Comparison of ENCODE assay signal across 8 mouse cellular contexts in the genomic region with DNA sequence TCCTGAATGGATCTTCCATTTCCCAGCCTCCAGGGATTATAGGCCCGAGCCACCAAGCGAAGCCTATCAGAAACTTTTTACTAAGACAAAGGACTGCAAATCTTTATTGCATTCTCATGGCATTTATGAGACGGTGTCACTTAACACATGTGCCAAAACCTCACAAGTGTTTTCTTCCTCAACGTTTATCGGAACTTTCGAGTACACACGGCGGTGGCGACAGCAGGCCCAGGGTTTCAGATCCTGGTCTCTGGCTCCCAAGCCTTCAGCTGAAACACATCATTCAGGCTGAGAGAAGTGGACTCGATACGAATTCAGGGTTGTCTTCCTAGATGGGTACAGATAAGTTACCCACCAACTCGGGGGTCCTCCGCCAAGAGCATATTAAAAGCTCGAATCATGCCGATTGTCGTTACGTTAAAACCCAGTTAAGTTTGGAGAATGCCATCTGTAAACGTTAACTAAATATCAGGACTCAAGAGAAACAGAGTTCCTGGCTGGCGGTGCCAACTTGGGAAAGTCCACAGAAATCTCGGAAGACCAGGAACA. TPM values are rescaled to one million over a fixed set of nuclear protein-coding genes. Genes with fewer than 3 reads are reported as not detected.
DNase-seq lines count a peak whose midpoint lies in the region; ATAC-seq and TF ChIP-seq lines count a peak whose summit lies in the region.

No protein-coding gene starts in this region.

- H3K4me3 ChIP-seq in kidney, embryonic 15.5 days (replicated peaks): peak overlapping the region; percentile 98
- H3K4me3 ChIP-seq in forebrain, embryonic 16.5 days (replicated peaks; ENCODE audit: low read length): peak overlapping the region; percentile 99
- H3K4me3 ChIP-seq in liver, embryonic 14.5 days (ENCODE audit: insufficient read depth in 1 of 2, low read depth in 2 of 2, low read length in 2 of 2): peak overlapping the region; percentile 91 to 97

- no peak for TF ChIP-seq EP300 in liver, embryonic 14.5 days (IDR thresholded peaks at IDR 0.05; ENCODE audit: low read depth)

- ATAC-seq in kidney, embryonic 15.5 days (replicated peaks; ENCODE audit: low FRiP score): no peak
- 0 out of 2 replicates have a peak, but pooled peaks have one; percentile 9 for ATAC-seq in forebrain, embryonic 16.5 days
- 0 out of 2 replicates have a peak, but pooled peaks have one; percentile 13 for ATAC-seq in liver, embryonic 14.5 days (ENCODE audit: insufficient read depth)

- WGBS in kidney, embryonic 15.5 days: 3% methylated on average over 20 of the region's 20 CpGs
- WGBS in forebrain, embryonic 16.5 days: 6% methylated on average over 20 of the region's 20 CpGs
- 2% methylated on average over 20 of the region's 20 CpGs for WGBS in liver, embryonic 14.5 days (ENCODE audit: insufficient replicate concordance)

- H3K27ac ChIP-seq in kidney, embryonic 15.5 days: peak overlapping the region; percentile 80
- H3K27ac ChIP-seq in forebrain, embryonic 16.5 days (ENCODE audit: low read length): peak overlapping the region; percentile 67; the same call in 1 of the 2 replicates
- H3K27ac ChIP-seq in liver, embryonic 14.5 days: peak overlapping the region; percentile 29; the same call in 1 of the 2 replicates

- H3K27me3 ChIP-seq in kidney, embryonic 15.5 days: no peaks in the 10 kb centered on the region
- H3K27me3 ChIP-seq in forebrain, embryonic 16.5 days (replicated peaks; ENCODE audit: control insufficient read depth, insufficient read depth, low read length): no peaks in the 10 kb centered on the region; the same call in 1 of the 2 replicates
- H3K27me3 ChIP-seq in liver, embryonic 14.5 days (ENCODE audit: control insufficient read depth, insufficient read depth, low read length): no peaks in the 10 kb centered on the region
- no peaks in the 10 kb centered on the region for H3K27me3 ChIP-seq in splenic B cell, adult 2 months (ENCODE audit: control insufficient read depth, insufficient read depth, low read length, poor library complexity, severe bottlenecking)

- H3K9ac ChIP-seq in kidney, embryonic 15.5 days: peak overlapping the region; percentile 96
- peak overlapping the region; percentile 90 for H3K9ac ChIP-seq in forebrain, embryonic 16.5 days (replicated peaks; ENCODE audit: low read depth, low read length)
- H3K9ac ChIP-seq in liver, embryonic 14.5 days (replicated peaks): peak overlapping the region; percentile 94

- DNase-seq in kidney, postnatal 36 days: no peak
- DNase-seq in adipocyte (ENCODE audit: low spot score): peak; percentile 37
- DNase-seq in liver, embryonic 14.5 days (ENCODE audit: low read depth in 3 of 3, low spot score in 3 of 3): peak in 1 of 3 experiments; percentile 4
- peak; percentile 23 for DNase-seq in splenic B cell, adult 2 months (ENCODE audit: low read depth, low spot score)
- DNase-seq in urinary bladder, postnatal 14 days (ENCODE audit: low spot score): no peak
- no peak for DNase-seq in Muller cell, postnatal 12 days (ENCODE audit: inconsistent ontology term)

- TF ChIP-seq CTCF in liver, embryonic 14.5 days (IDR thresholded peaks at IDR 0.05; ENCODE audit: low read depth): no peak

- H3K4me1 ChIP-seq in kidney, embryonic 15.5 days: peaks cover 7% of the 10 kb centered on the region
- peaks cover 7% of the 10 kb centered on the region for H3K4me1 ChIP-seq in forebrain, embryonic 16.5 days (replicated peaks; ENCODE audit: control insufficient read depth, insufficient read depth, low read length)
- peaks cover 0 to 6% of the 10 kb centered on the region in 2 experiments; a peak in 1 of 4 replicates for H3K4me1 ChIP-seq in liver, embryonic 14.5 days (replicated peaks; ENCODE audit: control insufficient read depth in 2 of 2, insufficient read depth in 2 of 2, low read length in 1 of 2)

- H3K36me3 ChIP-seq in kidney, embryonic 15.5 days: peaks cover 33% of the 10 kb centered on the region
- H3K36me3 ChIP-seq in forebrain, embryonic 16.5 days (ENCODE audit: control insufficient read depth, insufficient read depth): peaks cover 7% of the 10 kb centered on the region; the same call in 1 of the 2 replicates
- peaks cover 21% of the 10 kb centered on the region for H3K36me3 ChIP-seq in liver, embryonic 14.5 days (replicated peaks; ENCODE audit: control insufficient read depth, insufficient read depth, low read depth)
- peaks cover 1% of the 10 kb centered on the region; the same call in 1 of the 2 replicates for H3K36me3 ChIP-seq in splenic B cell, adult 2 months (ENCODE audit: control insufficient read depth, insufficient read depth, low read length, poor library complexity, severe bottlenecking)

- H3K9me3 ChIP-seq in kidney, embryonic 15.5 days (replicated peaks): no peaks in the 10 kb centered on the region
- H3K9me3 ChIP-seq in forebrain, embryonic 16.5 days (ENCODE audit: control insufficient read depth, low read length): no peaks in the 10 kb centered on the region
- H3K9me3 ChIP-seq in liver, embryonic 14.5 days (ENCODE audit: control insufficient read depth, low read length): no peaks in the 10 kb centered on the region

- peak overlapping the region; percentile 80 for H3K4me2 ChIP-seq in kidney, embryonic 15.5 days
- peak overlapping the region; percentile 96 for H3K4me2 ChIP-seq in forebrain, embryonic 16.5 days (ENCODE audit: low read length)
- peak overlapping the region; percentile 88 for H3K4me2 ChIP-seq in liver, embryonic 14.5 days (ENCODE audit: low read depth)

RNA-seq across cellular contexts. Expression of gene Rtcb, which starts 0.7 kb away (rescaled TPM):
- 183 and 194 TPM in 2 replicates for polyA plus RNA-seq in kidney, embryonic 15.5 days (2015; fragmentation: Nextera tagmentation; extraction: Ambion mirVana)
- polyA plus RNA-seq in forebrain, embryonic 16.5 days (2015; fragmentation: Nextera tagmentation; extraction: Ambion mirVana): 201 and 202 TPM in 2 replicates
- polyA plus RNA-seq in liver, embryonic 14.5 days (2012; rRNA removed): 40.8 and 58.4 TPM in 2 replicates
- 67.7 and 69.8 TPM in 2 replicates for polyA plus RNA-seq in liver, embryonic 14.5 days (2014; fragmentation: Nextera tagmentation; extraction: Ambion mirVana)

RNA-seq across cellular contexts. Expression of gene Ascl4, which starts 29.5 kb away (rescaled TPM):
- 0.68 and 1.6 TPM in 2 replicates for polyA plus RNA-seq in kidney, embryonic 15.5 days (2015; fragmentation: Nextera tagmentation; extraction: Ambion mirVana)
- 0.27 and 0.43 TPM in 2 replicates for polyA plus RNA-seq in forebrain, embryonic 16.5 days (2015; fragmentation: Nextera tagmentation; extraction: Ambion mirVana)
- not detected in 2 replicates for polyA plus RNA-seq in liver, embryonic 14.5 days (2012; rRNA removed)
- not detected in 2 replicates for polyA plus RNA-seq in liver, embryonic 14.5 days (2014; fragmentation: Nextera tagmentation; extraction: Ambion mirVana)

RNA-seq across cellular contexts. Expression of gene Prdm4, which starts 40.0 kb away (rescaled TPM):
- polyA plus RNA-seq in kidney, embryonic 15.5 days (2015; fragmentation: Nextera tagmentation; extraction: Ambion mirVana): 15.7 and 18.3 TPM in 2 replicates
- polyA plus RNA-seq in forebrain, embryonic 16.5 days (2015; fragmentation: Nextera tagmentation; extraction: Ambion mirVana): 20.8 and 24.0 TPM in 2 replicates
- polyA plus RNA-seq in liver, embryonic 14.5 days (2012; rRNA removed): 7.5 and 8.6 TPM in 2 replicates
- 5.9 and 7.2 TPM in 2 replicates for polyA plus RNA-seq in liver, embryonic 14.5 days (2014; fragmentation: Nextera tagmentation; extraction: Ambion mirVana)

RNA-seq across cellular contexts. Expression of gene Bpifc, which starts 54.8 kb away (rescaled TPM):
- polyA plus RNA-seq in kidney, embryonic 15.5 days (2015; fragmentation: Nextera tagmentation; extraction: Ambion mirVana): 0.35 and 0.38 TPM in 2 replicates
- polyA plus RNA-seq in forebrain, embryonic 16.5 days (2015; fragmentation: Nextera tagmentation; extraction: Ambion mirVana): not detected in 2 replicates
- polyA plus RNA-seq in liver, embryonic 14.5 days (2012; rRNA removed): 0.01 and 0.02 TPM in 2 replicates
- not detected in 2 replicates for polyA plus RNA-seq in liver, embryonic 14.5 days (2014; fragmentation: Nextera tagmentation; extraction: Ambion mirVana)

Comparison
In these comparisons a context has a peak if more than half of its experiments do, and no peak if none do; other contexts are left out.
1. H3K27ac ChIP-seq: peak in every context shown above with its lines; median percentile 80 in kidney, embryonic 15.5 days; 67 in forebrain, embryonic 16.5 days; 29 in liver, embryonic 14.5 days.
2. DNase-seq: peak in adipocyte (single experiment) and splenic B cell, adult 2 months (single experiment); none in kidney, postnatal 36 days (0 of 2), urinary bladder, postnatal 14 days (single experiment) and Muller cell, postnatal 12 days (single experiment).
3. Peak in every context shown above with its lines, with median percentiles within 50 percentile points of each other: H3K4me2 ChIP-seq, H3K4me3 ChIP-seq and H3K9ac ChIP-seq.